Mouse (Mus musculus) limb, embryonic 12.5 days (tissue): ENCODE results near the gene Gm20388. TPM values are rescaled to one million over a fixed set of nuclear protein-coding genes. Genes with fewer than 3 reads are reported as not detected.

ENCODE experiments used
- ATAC-seq: fragments of 200-750 bp; cut with Nextera tagmentation; 2 replicates; pipeline ENCODE4 v1.8.0; 2017; ENCODE audit warnings: low read depth, moderate TSS enrichment; ENCODE audit not compliant: insufficient number of reproducible peaks, insufficient read depth, low FRiP score, low TSS enrichment
- H3K27ac ChIP-seq: fragments of 300-500 bp; sonication (generic); 2 replicates; pipeline ENCODE4 v1.5.1; 2016; ENCODE audit warnings: mild to moderate bottlenecking, moderate library complexity
- H3K27me3 ChIP-seq: fragments of 300-500 bp; sonication (generic); 2 replicates; pipeline ENCODE4 v1.6.1; 2016; ENCODE audit warnings: mild to moderate bottlenecking, moderate library complexity
- H3K36me3 ChIP-seq: fragments of 300-500 bp; sonication (generic); 2 replicates; pipeline ENCODE4 v1.6.1; 2016; ENCODE audit warnings: mild to moderate bottlenecking, moderate library complexity
- H3K4me1 ChIP-seq: fragments of 300-500 bp; sonication (generic); replicated peaks from 2 replicates; pipeline ENCODE4 v1.6.1; 2016
- H3K4me2 ChIP-seq: fragments of 300-500 bp; sonication (generic); 2 replicates; pipeline ENCODE4 v1.6.1; 2016; ENCODE audit warnings: mild to moderate bottlenecking, moderate library complexity
- H3K4me3 ChIP-seq: fragments of 300-500 bp; sonication (generic); replicated peaks from 2 replicates; pipeline ENCODE4 v1.5.1; 2016; ENCODE audit warnings: mild to moderate bottlenecking
- H3K9ac ChIP-seq: fragments of 300-500 bp; sonication (generic); replicated peaks from 2 replicates; pipeline ENCODE4 v1.6.1; 2016; ENCODE audit warnings: mild to moderate bottlenecking, moderate library complexity
- H3K9me3 ChIP-seq: fragments of 300-500 bp; sonication (generic); 2 replicates; pipeline ENCODE4 v1.6.1; 2016; ENCODE audit warnings: mild to moderate bottlenecking, moderate library complexity
- WGBS: fragments of 180-500 bp; shearing (Covaris S2); methylation state at CpG from one replicate; pipeline ENCODE4 v1.1.7; 2016; 5-methylcytosine and 5-hydroxymethylcytosine counted together
- polyA plus RNA-seq: library from polyadenylated mRNA; unstranded; fragments of >200 nt; fragmentation: Nextera tagmentation; extraction: Ambion mirVana; gene quantifications from 2 replicates; pipeline ENCODE4 v1.2.1, GENCODE M21; 2016

Gm20388 gene
- polyA plus RNA-seq, 1 experiment from 2014 or later = not detected

- H3K4me2 ChIP-seq = peak overlapping the region; percentile 19; the same call in 1 of the 2 replicates
- ATAC-seq = no peak
Observed at GRCm38 (mm10) chr8:120520287-120520686, 609.6 kb downstream of the Gm20388 start.

GRCm38 (mm10) chr8:120520707-120521590, 610.3 kb downstream of the Gm20388 start:
- H3K4me1 ChIP-seq = peaks cover 81% of the 10 kb centered on the region
- peak overlapping the region; percentile 19; the same call in 1 of the 2 replicates for H3K4me2 ChIP-seq
- H3K27me3 ChIP-seq = peaks cover 23% of the 10 kb centered on the region
- WGBS = 15% methylated on average over 20 of the region's 20 CpGs
- no peak for ATAC-seq
- 0 out of 2 replicates have a peak overlapping the region, but pooled peaks have one; percentile 14 for H3K9ac ChIP-seq
- H3K36me3 ChIP-seq = no peaks in the 10 kb centered on the region
- H3K27ac ChIP-seq = no peak overlapping the region
- H3K9me3 ChIP-seq = no peaks in the 10 kb centered on the region
- H3K4me3 ChIP-seq = no peak overlapping the region

More at GRCm38 (mm10) chr8:120520287-120520686, 609.6 kb downstream of the Gm20388 start:
- Histone ChIP-seq H3K9me3 (no peaks in the 10 kb centered on the region), H3K4me1 (peaks cover 81% of the 10 kb centered on the region), H3K36me3 (no peaks in the 10 kb centered on the region), H3K27ac (no peak overlapping the region), H3K4me3 (no peak overlapping the region), H3K27me3 (peaks cover 21% of the 10 kb centered on the region), H3K9ac (no peak overlapping the region)
- WGBS = 62% methylated on average over 15 of the region's 15 CpGs

GRCm38 (mm10) chr8:120521591-120521965, 610.9 kb downstream of the Gm20388 start:
- WGBS = 58% methylated on average over 7 of the region's 7 CpGs
- Histone ChIP-seq H3K27ac (no peak overlapping the region), H3K4me3 (no peak overlapping the region), H3K4me1 (peaks cover 81% of the 10 kb centered on the region), H3K27me3 (peaks cover 27% of the 10 kb centered on the region), H3K36me3 (no peaks in the 10 kb centered on the region), H3K4me2 (0 out of 2 replicates have a peak overlapping the region, but pooled peaks have one; percentile 4), H3K9me3 (no peaks in the 10 kb centered on the region), H3K9ac (0 out of 2 replicates have a peak overlapping the region, but pooled peaks have one; percentile 14)
- ATAC-seq = no peak

DNA sequence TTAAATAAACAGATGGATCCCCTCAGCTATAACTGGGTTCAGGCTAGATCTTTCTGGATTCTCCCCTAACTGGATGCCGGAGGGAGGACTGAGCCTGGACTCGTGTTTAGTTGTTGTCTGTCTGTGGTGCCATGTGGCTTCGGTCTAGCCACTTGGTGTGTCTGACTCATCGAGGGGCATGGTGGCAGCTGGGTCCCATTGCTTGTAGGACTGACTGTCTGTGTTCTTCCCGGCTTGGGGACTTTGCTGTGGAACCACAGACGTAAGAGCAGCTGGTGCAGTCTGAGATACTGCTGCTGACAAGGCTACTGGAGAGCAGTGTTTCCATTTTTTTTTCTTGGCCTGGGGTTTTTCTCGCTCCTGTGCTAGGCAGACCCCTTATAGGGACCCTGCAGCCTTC, 613.0 kb downstream of the Gm20388 start:
- Histone ChIP-seq H3K27me3 (peaks cover 31% of the 10 kb centered on the region), H3K4me1 (peaks cover 81% of the 10 kb centered on the region), H3K4me3 (no peak overlapping the region), H3K4me2 (no peak overlapping the region), H3K36me3 (no peaks in the 10 kb centered on the region), H3K27ac (no peak overlapping the region), H3K9me3 (no peaks in the 10 kb centered on the region), H3K9ac (no peak overlapping the region)
- no peak for ATAC-seq
- 78% methylated on average over 7 of the region's 7 CpGs for WGBS

GRCm38 (mm10) chr8:120525135-120525534, 614.5 kb downstream of the Gm20388 start:
- WGBS = 81% methylated on average over 1 of the region's 1 CpGs
- Histone ChIP-seq H3K4me3 (no peak overlapping the region), H3K36me3 (no peaks in the 10 kb centered on the region), H3K4me1 (peaks cover 79% of the 10 kb centered on the region), H3K4me2 (no peak overlapping the region), H3K9ac (0 out of 2 replicates have a peak overlapping the region, but pooled peaks have one; percentile 18), H3K27me3 (peaks cover 30% of the 10 kb centered on the region), H3K9me3 (no peaks in the 10 kb centered on the region), H3K27ac (no peak overlapping the region)
- ATAC-seq = no peak

GRCm38 (mm10) chr8:120525832-120526231, 615.2 kb downstream of the Gm20388 start:
- no peak overlapping the region for H3K27ac ChIP-seq
- no peak for ATAC-seq
- H3K9ac ChIP-seq = 0 out of 2 replicates have a peak overlapping the region, but pooled peaks have one; percentile 18

DNA sequence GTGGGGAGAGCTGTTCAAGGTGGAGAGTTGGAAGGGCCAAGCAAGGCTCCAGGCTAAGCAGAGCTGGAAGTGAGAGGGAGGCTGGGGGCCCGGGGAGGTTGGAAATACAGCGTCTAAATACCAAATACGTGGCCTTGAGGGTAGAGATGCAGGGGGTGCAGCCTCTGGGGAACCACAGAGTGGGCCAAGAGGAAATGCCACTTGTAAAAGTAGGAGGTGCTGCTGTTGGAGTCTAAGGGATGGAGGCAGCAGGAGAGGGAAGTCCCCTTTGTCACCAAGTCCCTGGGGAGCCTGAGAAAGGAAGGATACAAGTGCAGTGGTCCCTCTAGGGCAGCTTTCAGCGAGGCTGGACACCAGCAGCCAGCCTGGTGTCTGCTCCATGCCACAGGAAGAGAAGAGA, 615.9 kb downstream of the Gm20388 start:
- Histone ChIP-seq H3K4me2 (no peak overlapping the region), H3K4me3 (no peak overlapping the region), H3K4me1 (peaks cover 71% of the 10 kb centered on the region), H3K36me3 (no peaks in the 10 kb centered on the region), H3K27ac (no peak overlapping the region), H3K9ac (no peak overlapping the region), H3K27me3 (peaks cover 28% of the 10 kb centered on the region), H3K9me3 (no peaks in the 10 kb centered on the region)
- ATAC-seq = no peak
- 37% methylated on average over 4 of the region's 4 CpGs for WGBS

More at GRCm38 (mm10) chr8:120525832-120526231, 615.2 kb downstream of the Gm20388 start:
- Histone ChIP-seq H3K4me1 (peaks cover 72% of the 10 kb centered on the region), H3K36me3 (no peaks in the 10 kb centered on the region), H3K27me3 (peaks cover 27% of the 10 kb centered on the region), H3K9me3 (no peaks in the 10 kb centered on the region), H3K4me2 (no peak overlapping the region), H3K4me3 (no peak overlapping the region)
- WGBS = 61% methylated on average over 6 of the region's 6 CpGs

GRCm38 (mm10) chr8:120528332-120528731, 617.7 kb downstream of the Gm20388 start:
- H3K4me1 ChIP-seq = peaks cover 82% of the 10 kb centered on the region
- peaks cover 28% of the 10 kb centered on the region for H3K27me3 ChIP-seq
- no peak overlapping the region for H3K27ac ChIP-seq
- no peak overlapping the region for H3K4me3 ChIP-seq
- H3K9me3 ChIP-seq = no peaks in the 10 kb centered on the region
- H3K4me2 ChIP-seq = peak overlapping the region; percentile 11; the same call in 1 of the 2 replicates
- H3K36me3 ChIP-seq = no peaks in the 10 kb centered on the region
- 6% methylated on average over 3 of the region's 3 CpGs for WGBS
- no peak overlapping the region for H3K9ac ChIP-seq
- ATAC-seq = 0 out of 2 replicates have a peak, but pooled peaks have one; percentile 14

DNA sequence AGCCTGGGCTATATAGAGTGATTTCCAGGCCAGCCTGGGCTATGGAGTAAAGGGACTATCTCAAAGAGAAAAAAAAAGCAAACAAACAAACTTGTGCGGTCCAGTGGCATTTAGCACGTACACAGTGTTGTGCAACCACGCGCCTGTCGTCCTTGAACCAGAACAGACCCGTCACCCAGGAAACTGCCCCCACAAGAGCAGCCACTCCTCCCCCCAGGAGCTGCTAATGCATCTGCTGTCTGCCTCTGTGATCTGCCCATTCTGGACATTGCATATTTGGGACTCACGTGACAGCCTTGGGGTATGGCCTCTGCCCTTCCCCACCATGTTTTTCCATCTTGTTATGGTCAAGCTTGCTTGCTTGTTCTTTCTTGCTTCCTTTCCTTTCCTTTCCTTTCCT, 618.6 kb downstream of the Gm20388 start:
- Histone ChIP-seq H3K4me2 (no peak overlapping the region), H3K9ac (no peak overlapping the region), H3K9me3 (no peaks in the 10 kb centered on the region), H3K27ac (no peak overlapping the region), H3K4me3 (no peak overlapping the region), H3K4me1 (peaks cover 82% of the 10 kb centered on the region), H3K36me3 (no peaks in the 10 kb centered on the region), H3K27me3 (peaks cover 37% of the 10 kb centered on the region)
- ATAC-seq = no peak
- 69% methylated on average over 7 of the region's 7 CpGs for WGBS

GRCm38 (mm10) chr8:120530954-120531656, 620.5 kb downstream of the Gm20388 start:
- H3K27ac ChIP-seq = peak overlapping the region; percentile 79; the same call in 1 of the 2 replicates
- WGBS = 47% methylated on average over 16 of the region's 16 CpGs
- ATAC-seq = no peak
- peak overlapping the region; percentile 55; the same call in 1 of the 2 replicates for H3K4me2 ChIP-seq
- no peaks in the 10 kb centered on the region for H3K9me3 ChIP-seq
- no peak overlapping the region for H3K4me3 ChIP-seq
- peaks cover 86% of the 10 kb centered on the region for H3K4me1 ChIP-seq
- no peak overlapping the region for H3K9ac ChIP-seq
- H3K27me3 ChIP-seq = peaks cover 32% of the 10 kb centered on the region
- H3K36me3 ChIP-seq = no peaks in the 10 kb centered on the region
